Mouse (Mus musculus) embryonic facial prominence, embryonic 14.5 days (tissue): Measurements from ENCODE around the gene Abca14. TPM values are rescaled to one million over a fixed set of nuclear protein-coding genes. Genes with fewer than 3 reads are reported as not detected.
"Not testable (repeated sequence)": the region's sequence is repeated elsewhere in the genome, so short reads cannot be mapped to it uniquely, and the experiment has no call there.

Experiments
- ATAC-seq: fragments of 200-750 bp; cut with Nextera tagmentation; 2 replicates; pipeline ENCODE4 v1.8.0; 2017; ENCODE audit warnings: low read depth, moderate number of reproducible peaks, moderate TSS enrichment
- DNase-seq: peaks from one replicate; pipeline ENCODE4 v3.0.0-alpha.2; 2015; ENCODE audit warnings: low spot score
- H3K27ac ChIP-seq: fragments of 300-500 bp; sonication (generic); replicated peaks from 2 replicates; pipeline ENCODE4 v1.5.1; 2014; ENCODE audit warnings: low read depth, mild to moderate bottlenecking, low read length, moderate library complexity
- H3K27me3 ChIP-seq: fragments of 300-500 bp; sonication (generic); replicated peaks from 2 replicates; pipeline ENCODE4 v1.6.1; 2014; ENCODE audit warnings: low read length; ENCODE audit not compliant: control insufficient read depth, insufficient read depth
- H3K36me3 ChIP-seq: fragments of 300-500 bp; sonication (generic); 2 replicates; pipeline ENCODE4 v1.6.1; 2014; ENCODE audit warnings: low read length, mixed read lengths; ENCODE audit not compliant: control insufficient read depth, insufficient read depth
- H3K4me1 ChIP-seq: fragments of 300-500 bp; sonication (generic); 2 replicates; pipeline ENCODE4 v1.6.1; 2014; ENCODE audit warnings: antibody characterized with exemption, low read length; ENCODE audit not compliant: control insufficient read depth, insufficient read depth
- H3K4me2 ChIP-seq: fragments of 300-500 bp; sonication (generic); 2 replicates; pipeline ENCODE4 v1.6.1; 2014; ENCODE audit warnings: low read depth, mild to moderate bottlenecking, low read length, moderate library complexity, mixed read lengths
- H3K4me3 ChIP-seq: fragments of 300-500 bp; sonication (generic); 2 replicates; pipeline ENCODE4 v1.5.1; 2014; ENCODE audit warnings: low read depth, mild to moderate bottlenecking, low read length
- H3K9ac ChIP-seq: fragments of 300-500 bp; sonication (generic); 2 replicates; pipeline ENCODE4 v1.6.1; 2014; ENCODE audit warnings: low read depth, mild to moderate bottlenecking, low read length, moderate library complexity, mixed read lengths
- H3K9me3 ChIP-seq: fragments of 300-500 bp; sonication (generic); 2 replicates; pipeline ENCODE4 v1.6.1; 2016; ENCODE audit warnings: low read length; ENCODE audit not compliant: control insufficient read depth
- WGBS: fragments of 180-500 bp; shearing (Covaris S2); extraction: QIAGEN DNeasy Blood & Tissue Kit; methylation state at CpG from one replicate; pipeline ENCODE4 v1.1.7; 2014; 5-methylcytosine and 5-hydroxymethylcytosine counted together
- polyA plus RNA-seq: library from polyadenylated mRNA; unstranded; fragments of >200 nt; fragmentation: Nextera tagmentation; extraction: Ambion mirVana; gene quantifications from 2 replicates; pipeline ENCODE4 v1.2.1, GENCODE M21; 2014

Abca14 gene
- polyA plus RNA-seq, 1 experiment from 2014 or later = not detected

DNA sequence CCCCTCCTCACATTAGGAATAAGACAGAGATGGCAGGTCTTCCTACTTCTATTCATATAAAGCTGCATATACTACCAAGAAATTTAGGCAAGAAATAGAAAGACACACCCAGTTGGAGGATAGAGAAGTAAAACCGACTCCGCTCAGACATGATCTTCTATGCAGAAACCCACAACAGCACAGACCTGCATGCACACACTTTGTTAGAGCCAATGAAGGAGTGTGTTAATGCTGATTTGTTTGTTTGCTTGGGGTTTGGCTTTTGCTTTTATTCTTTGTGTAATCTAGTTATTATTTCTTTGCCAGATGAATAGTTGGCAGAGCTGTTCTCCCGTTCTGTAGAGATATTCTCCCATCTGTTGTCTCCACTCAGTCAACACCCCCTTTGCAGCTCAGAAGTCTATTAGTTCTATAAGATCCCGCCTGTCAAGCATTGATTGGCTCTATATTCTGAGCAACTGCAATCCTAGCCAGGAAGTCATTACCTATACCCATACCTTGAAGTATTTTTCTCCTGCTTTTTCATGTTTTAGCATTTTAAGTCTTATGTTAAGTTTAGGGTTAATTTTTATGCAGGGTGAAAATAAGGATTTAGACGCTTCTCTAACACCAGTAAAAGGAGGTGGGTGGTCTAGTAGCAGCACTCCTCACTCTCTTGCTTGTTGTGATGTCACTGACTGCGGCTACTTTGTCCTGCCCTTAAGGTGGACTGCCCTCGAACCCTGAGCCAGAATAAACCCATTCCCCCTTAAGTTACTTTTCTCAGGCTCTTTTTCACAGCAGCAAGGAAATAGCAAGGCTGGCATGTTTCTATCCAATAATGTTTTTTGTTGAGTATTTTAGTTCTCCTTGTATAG lies 67.6 kb downstream of the Abca14 start:
- peak; percentile 26 for DNase-seq
- no peaks in the 10 kb centered on the region for H3K4me1 ChIP-seq
- WGBS = 78% methylated on average over 7 of the region's 7 CpGs

DNA sequence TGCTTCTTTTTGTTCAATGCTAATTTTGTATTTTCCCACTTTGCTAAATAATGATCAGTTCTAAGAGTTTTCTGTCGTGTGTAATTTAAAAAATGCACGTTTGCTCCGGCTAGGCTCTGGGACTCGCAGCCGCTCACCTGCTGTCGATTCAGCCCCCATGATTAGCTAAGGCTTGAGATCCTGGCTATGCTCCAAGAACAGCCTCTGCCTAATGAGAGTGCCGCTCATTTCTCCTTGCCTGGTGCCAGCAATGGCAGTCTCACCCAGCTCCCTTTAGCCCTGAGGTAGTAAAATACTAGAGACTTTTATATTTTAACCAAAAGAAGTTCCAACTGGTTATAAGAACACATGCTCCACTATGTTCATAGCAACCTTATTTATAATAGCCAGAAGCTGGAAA lies 68.3 kb downstream of the Abca14 start:
- Histone ChIP-seq H3K4me2 (no peak overlapping the region), H3K27ac (no peak overlapping the region), H3K27me3 (no peaks in the 10 kb centered on the region), H3K36me3 (no peaks in the 10 kb centered on the region), H3K4me3 (no peak overlapping the region), H3K9me3 (no peaks in the 10 kb centered on the region), H3K9ac (no peak overlapping the region), H3K4me1 (no peaks in the 10 kb centered on the region)
- WGBS = 63% methylated on average over 7 of the region's 7 CpGs
- DNase-seq (peak; percentile 70), ATAC-seq (no peak)

More for the DNA sequence above, 67.6 kb downstream of the Abca14 start:
- Histone ChIP-seq H3K9me3 (no peaks in the 10 kb centered on the region), H3K4me2 (no peak overlapping the region), H3K27ac (no peak overlapping the region), H3K27me3 (no peaks in the 10 kb centered on the region), H3K9ac (no peak overlapping the region), H3K4me3 (no peak overlapping the region), H3K36me3 (no peaks in the 10 kb centered on the region)
- no peak for ATAC-seq

DNA sequence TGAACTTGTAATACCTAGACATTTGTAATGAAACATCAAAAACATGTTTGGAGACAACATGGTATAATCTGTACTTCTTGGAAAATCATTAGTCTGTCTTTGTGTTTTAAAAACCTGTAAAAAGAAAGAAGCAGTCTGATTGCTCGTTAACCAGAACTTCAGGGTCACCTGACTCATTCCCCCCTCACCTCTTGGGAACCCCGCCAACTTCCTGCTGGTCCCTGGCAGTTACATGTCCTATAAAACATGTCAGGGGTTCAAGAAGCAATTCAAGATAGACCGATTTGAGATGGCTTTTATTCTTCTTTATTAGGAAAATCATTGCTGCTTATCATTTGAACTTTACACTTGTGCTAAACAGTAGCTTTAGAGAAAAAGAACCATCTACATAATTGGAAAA lies 81.5 kb downstream of the Abca14 start:
- Histone ChIP-seq H3K4me1 (no peaks in the 10 kb centered on the region), H3K9ac (no peak overlapping the region), H3K4me2 (no peak overlapping the region), H3K36me3 (no peaks in the 10 kb centered on the region), H3K4me3 (no peak overlapping the region), H3K27me3 (no peaks in the 10 kb centered on the region), H3K27ac (no peak overlapping the region), H3K9me3 (no peaks in the 10 kb centered on the region)
- no peak for DNase-seq
- no peak for ATAC-seq
- WGBS = 68% methylated on average over 3 of the region's 3 CpGs

DNA sequence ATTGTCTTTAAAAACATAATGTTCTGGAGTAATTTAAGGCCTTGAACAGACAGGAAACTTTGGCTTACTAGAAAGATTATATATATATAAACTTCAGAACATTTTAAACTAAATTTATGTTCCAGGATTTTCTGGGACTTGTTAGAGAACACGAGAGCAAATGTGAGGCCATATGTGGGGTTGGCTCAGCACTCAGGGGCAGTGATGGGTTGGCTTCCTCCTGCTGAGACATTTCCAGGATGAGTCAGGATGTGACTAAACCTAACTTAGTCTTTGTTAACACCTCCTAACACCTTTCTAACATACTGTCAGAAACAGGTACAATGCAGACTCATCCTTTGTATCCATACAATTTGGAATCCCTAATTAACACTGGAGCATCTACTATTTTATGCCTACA lies 112.3 kb downstream of the Abca14 start:
- H3K27ac ChIP-seq = no peak overlapping the region
- ATAC-seq (no peak), DNase-seq (no peak)
- no peaks in the 10 kb centered on the region for H3K9me3 ChIP-seq
- H3K4me1 ChIP-seq = no peaks in the 10 kb centered on the region
- H3K4me2 ChIP-seq = no peak overlapping the region
- H3K36me3 ChIP-seq = no peaks in the 10 kb centered on the region
- no peak overlapping the region for H3K9ac ChIP-seq
- H3K27me3 ChIP-seq = no peaks in the 10 kb centered on the region
- no peak overlapping the region for H3K4me3 ChIP-seq
- 65% methylated on average over 1 of the region's 1 CpGs for WGBS

DNA sequence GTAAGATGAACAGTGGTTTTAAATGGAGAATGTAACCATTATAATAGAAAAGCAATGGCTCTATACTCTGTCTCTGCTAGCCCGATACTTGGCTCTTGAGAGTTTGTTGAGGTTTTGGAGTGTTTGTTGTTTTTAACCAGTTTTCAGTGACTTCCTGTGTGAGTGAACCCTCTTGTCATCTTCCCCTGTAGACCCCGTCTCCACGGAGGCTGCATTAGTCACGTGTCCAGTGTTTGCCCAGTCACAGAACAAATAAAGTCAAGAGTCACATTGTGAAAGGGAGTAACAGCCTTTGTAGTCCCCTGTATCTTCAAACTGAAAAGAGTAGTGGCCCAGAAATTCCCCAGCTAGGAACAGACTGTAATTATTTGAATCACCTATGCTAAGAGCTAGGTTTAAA lies 119.2 kb downstream of the Abca14 start:
- 0 out of 2 replicates have a peak, but pooled peaks cover 4% of the 10 kb centered on the region for H3K4me1 ChIP-seq
- WGBS = 44% methylated on average over 4 of the region's 4 CpGs
- no peak for DNase-seq
- no peak for ATAC-seq
- no peak overlapping the region for H3K4me2 ChIP-seq
- H3K36me3 ChIP-seq = no peaks in the 10 kb centered on the region
- H3K9ac ChIP-seq = no peak overlapping the region
- no peaks in the 10 kb centered on the region for H3K9me3 ChIP-seq
- no peak overlapping the region for H3K4me3 ChIP-seq
- no peak overlapping the region for H3K27ac ChIP-seq
- H3K27me3 ChIP-seq = no peaks in the 10 kb centered on the region

DNA sequence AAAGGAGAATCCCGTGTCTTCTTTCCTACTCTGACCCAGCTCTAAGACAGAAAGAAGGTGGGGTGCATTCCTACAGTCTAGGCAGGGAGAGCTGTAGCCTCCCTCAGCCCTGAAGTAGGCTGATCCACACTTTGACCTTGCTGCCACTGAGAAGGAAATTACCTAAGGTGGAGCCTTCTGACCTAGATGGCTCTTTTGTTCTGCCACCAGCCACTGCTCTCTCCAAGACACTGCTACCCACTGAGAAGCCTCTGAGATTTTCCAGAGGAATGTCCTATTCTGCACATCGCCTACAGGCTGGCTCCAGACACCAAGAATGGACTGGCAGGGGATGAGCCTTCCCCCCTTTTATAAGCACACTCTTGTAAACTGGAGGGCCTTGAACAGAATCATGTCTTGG lies 122.2 kb downstream of the Abca14 start:
- not testable (repeated sequence) for ATAC-seq, DNase-seq, H3K27ac ChIP-seq, H3K4me1 ChIP-seq, H3K9me3 ChIP-seq, H3K4me3 ChIP-seq, H3K27me3 ChIP-seq, H3K9ac ChIP-seq, H3K4me2 ChIP-seq, H3K36me3 ChIP-seq
- WGBS = 74% methylated on average over 2 of the region's 2 CpGs

DNA sequence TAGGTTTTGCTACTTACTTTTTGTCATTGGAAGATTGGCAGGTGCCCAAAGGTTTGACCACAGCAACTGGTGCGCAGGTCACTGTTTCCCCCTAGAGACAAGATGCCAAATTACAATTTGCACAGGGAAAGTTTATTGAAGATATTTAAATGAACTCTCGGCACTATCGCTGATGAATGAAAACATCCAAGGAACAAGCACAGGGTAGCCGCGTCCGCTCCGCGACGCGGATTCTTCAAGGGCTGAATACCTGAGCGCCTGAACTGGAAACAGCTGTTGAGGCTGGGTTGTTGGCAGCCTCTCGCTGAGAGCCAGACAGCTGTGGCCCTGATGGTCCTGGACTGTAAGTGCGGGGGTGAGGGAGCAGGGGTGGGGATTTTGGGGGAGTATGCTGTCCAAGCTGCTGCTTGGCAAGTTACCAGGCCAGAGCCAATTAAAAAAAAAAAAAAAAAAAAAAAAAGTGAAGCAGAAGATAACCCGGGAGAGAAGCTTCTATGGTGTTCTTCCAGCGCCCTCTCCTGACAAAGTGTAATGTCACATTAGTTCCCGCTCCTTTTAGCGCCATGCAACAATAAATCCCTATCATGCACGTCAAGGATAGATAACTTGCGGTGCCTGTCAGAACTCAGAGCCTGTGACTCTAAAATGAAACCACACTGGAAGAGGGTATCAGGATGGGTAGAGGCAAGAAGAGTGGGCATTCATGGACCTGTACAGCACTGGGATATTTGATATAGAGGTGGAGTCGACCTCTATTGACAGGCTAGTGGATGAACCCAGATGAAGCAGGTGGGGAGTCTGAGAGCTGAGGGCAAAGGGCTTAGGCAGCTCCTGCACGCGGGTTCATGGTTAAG lies 123.7 kb downstream of the Abca14 start:
- peak; percentile 71 for DNase-seq
- Histone ChIP-seq H3K9me3 (no peaks in the 10 kb centered on the region), H3K36me3 (no peaks in the 10 kb centered on the region), H3K4me1 (0 out of 2 replicates have a peak, but pooled peaks cover 5% of the 10 kb centered on the region), H3K27ac (no peak overlapping the region), H3K4me3 (0 out of 2 replicates have a peak overlapping the region, but pooled peaks have one; percentile 11), H3K9ac (no peak overlapping the region), H3K4me2 (peak overlapping the region; percentile 54), H3K27me3 (no peaks in the 10 kb centered on the region)
- 15% methylated on average over 22 of the region's 22 CpGs for WGBS
- peak; percentile 87 for ATAC-seq

DNA sequence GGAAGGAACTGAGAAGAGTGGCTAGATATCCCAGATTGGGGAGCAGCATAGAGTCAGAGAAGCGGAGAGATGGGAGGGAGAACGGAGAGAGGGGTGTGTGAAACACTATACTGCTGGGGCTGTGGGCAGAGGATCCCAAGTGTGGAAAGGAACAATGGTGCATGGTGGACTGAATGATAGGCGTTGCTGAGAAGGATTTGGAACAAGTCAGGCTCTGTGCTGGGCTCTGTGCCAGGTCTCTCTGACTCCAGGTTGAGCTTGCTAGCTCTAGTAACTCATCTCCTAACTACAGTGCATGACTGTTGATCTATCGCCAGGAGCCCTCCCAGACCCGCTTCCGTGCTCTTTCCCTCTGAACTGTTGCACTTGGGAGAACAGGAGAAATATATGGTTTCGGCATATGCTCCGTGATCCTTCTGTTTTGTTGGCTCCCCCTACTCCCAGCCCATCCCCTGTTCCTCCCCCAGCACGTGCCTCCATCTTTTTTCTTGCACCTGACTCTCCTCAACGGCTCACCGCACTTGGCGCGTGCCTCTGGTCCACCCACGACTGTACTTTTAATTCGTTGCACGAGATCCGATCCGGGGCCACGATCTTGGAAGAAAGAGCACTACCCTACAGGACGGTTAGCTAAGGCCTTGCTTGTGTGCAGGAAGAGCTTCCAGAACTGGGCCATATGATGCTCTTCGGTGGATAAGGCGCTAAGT lies 124.5 kb downstream of the Abca14 start, which contains the start of gene Abca15:
Gene Abca15 (plus strand): TSS at position 584 of the 707 bp plus-strand sequence.
- no peak within 1 kb of the TSS for H3K27ac ChIP-seq
- H3K4me3 ChIP-seq = 0 out of 2 replicates have a peak within 1 kb of the TSS, but pooled peaks have one; percentile 11
- H3K4me2 ChIP-seq = peak within 1 kb of the TSS; percentile 54
- no peaks in the 10 kb centered on the region for H3K36me3 ChIP-seq
- WGBS = 74% methylated on average over 22 of the region's 22 CpGs
- DNase-seq (peak; percentile 84), ATAC-seq (peak; percentile 72)
- H3K9me3 ChIP-seq = no peaks in the 10 kb centered on the region
- 0 out of 2 replicates have a peak, but pooled peaks cover 5% of the 10 kb centered on the region for H3K4me1 ChIP-seq
- H3K9ac ChIP-seq = no peak within 1 kb of the TSS
- no peaks in the 10 kb centered on the region for H3K27me3 ChIP-seq
